Mouse (Mus musculus): ENCODE measurements around the gene Ldb1. TPM values are rescaled to one million over a fixed set of nuclear protein-coding genes. Genes with fewer than 3 reads are reported as not detected.

The Ldb1 gene
- polyA plus RNA-seq, 1 experiment from 2014 or later: 50.1 TPM

DNA sequence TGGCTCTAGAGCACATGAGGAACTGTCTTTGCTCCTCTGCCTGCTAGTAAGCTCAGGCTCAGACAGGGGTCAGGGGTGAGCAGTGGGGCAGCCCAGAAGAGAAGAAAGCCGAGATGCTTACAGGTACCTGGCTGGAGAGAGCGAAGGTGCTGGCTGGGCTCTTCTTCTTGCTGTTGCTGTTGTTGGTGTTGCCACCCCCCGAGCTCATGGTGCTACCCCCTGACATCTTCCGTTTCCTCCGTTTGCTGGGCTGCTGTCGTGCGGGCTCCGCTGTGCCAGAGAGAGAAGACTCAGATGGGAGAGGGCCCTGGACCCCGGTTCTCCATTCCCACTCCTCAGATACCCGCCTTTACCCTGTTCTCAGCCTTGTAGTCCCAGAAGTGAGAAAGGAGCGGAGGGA is 11.1 kb downstream of the Ldb1 start:
- no peak for ATAC-seq (ENCODE audit: low FRiP score, low TSS enrichment)
- H3K4me2 ChIP-seq (replicated peaks; ENCODE audit: low read depth): no peak overlapping the region

GRCm38 (mm10) chr19:46032731-46033510 is 12.1 kb downstream of the Ldb1 start:
- Histone ChIP-seq H3K4me1 (replicated peaks; ENCODE audit: control insufficient read depth, insufficient read depth) (peaks cover 9% of the 10 kb centered on the region; the same call in 1 of the 2 replicates), H3K9ac (ENCODE audit: low read length) (no peak overlapping the region), H3K36me3 (ENCODE audit: control insufficient read depth, insufficient read depth, low read length) (peaks cover 31% of the 10 kb centered on the region), H3K4me2 (replicated peaks; ENCODE audit: low read depth) (no peak overlapping the region), H3K27ac (replicated peaks) (no peak overlapping the region), H3K4me3 (ENCODE audit: low read depth, low read length) (no peak overlapping the region), H3K9me3 (ENCODE audit: control insufficient read depth, low read length) (no peaks in the 10 kb centered on the region), H3K27me3 (ENCODE audit: control insufficient read depth, insufficient read depth, low read length) (no peaks in the 10 kb centered on the region)
- TF ChIP-seq EP300 (optimal IDR thresholded peaks at IDR 0.05) (no peak), CTCF (IDR thresholded peaks at IDR 0.05; ENCODE audit: low read depth) (no peak)
- DNase-seq (ENCODE audit: low spot score) (no peak), ATAC-seq (ENCODE audit: low FRiP score, low TSS enrichment) (no peak)
- 85% methylated on average over 26 of the region's 26 CpGs for WGBS

More for the DNA sequence above, 11.1 kb downstream of the Ldb1 start:
- DNase-seq (ENCODE audit: low spot score): no peak
- no peak overlapping the region for H3K4me3 ChIP-seq (ENCODE audit: low read depth, low read length)
- peaks cover 31% of the 10 kb centered on the region for H3K36me3 ChIP-seq (ENCODE audit: control insufficient read depth, insufficient read depth, low read length)
- WGBS: 93% methylated on average over 11 of the region's 11 CpGs
- no peak overlapping the region for H3K27ac ChIP-seq (replicated peaks)
- no peaks in the 10 kb centered on the region for H3K27me3 ChIP-seq (ENCODE audit: control insufficient read depth, insufficient read depth, low read length)
- no peaks in the 10 kb centered on the region for H3K9me3 ChIP-seq (ENCODE audit: control insufficient read depth, low read length)
- TF ChIP-seq EP300 (optimal IDR thresholded peaks at IDR 0.05) (no peak), CTCF (IDR thresholded peaks at IDR 0.05; ENCODE audit: low read depth) (no peak)
- no peak overlapping the region for H3K9ac ChIP-seq (ENCODE audit: low read length)
- H3K4me1 ChIP-seq (replicated peaks; ENCODE audit: control insufficient read depth, insufficient read depth): peaks cover 9% of the 10 kb centered on the region; the same call in 1 of the 2 replicates

GRCm38 (mm10) chr19:46031689-46032432 is 13.2 kb downstream of the Ldb1 start:
- 71% methylated on average over 9 of the region's 9 CpGs for WGBS
- Histone ChIP-seq H3K9ac (ENCODE audit: low read length) (no peak overlapping the region), H3K27ac (replicated peaks) (no peak overlapping the region), H3K9me3 (ENCODE audit: control insufficient read depth, low read length) (no peaks in the 10 kb centered on the region), H3K4me3 (ENCODE audit: low read depth, low read length) (no peak overlapping the region), H3K27me3 (ENCODE audit: control insufficient read depth, insufficient read depth, low read length) (no peaks in the 10 kb centered on the region), H3K4me2 (replicated peaks; ENCODE audit: low read depth) (no peak overlapping the region), H3K36me3 (ENCODE audit: control insufficient read depth, insufficient read depth, low read length) (peaks cover 31% of the 10 kb centered on the region), H3K4me1 (replicated peaks; ENCODE audit: control insufficient read depth, insufficient read depth) (no peaks in the 10 kb centered on the region; the same call in 1 of the 2 replicates)
- DNase-seq (ENCODE audit: low spot score): no peak
- ATAC-seq (ENCODE audit: low FRiP score, low TSS enrichment): 0 out of 2 replicates have a peak, but pooled peaks have one; percentile 19
- TF ChIP-seq CTCF (IDR thresholded peaks at IDR 0.05; ENCODE audit: low read depth) (no peak), EP300 (optimal IDR thresholded peaks at IDR 0.05) (no peak)

DNA sequence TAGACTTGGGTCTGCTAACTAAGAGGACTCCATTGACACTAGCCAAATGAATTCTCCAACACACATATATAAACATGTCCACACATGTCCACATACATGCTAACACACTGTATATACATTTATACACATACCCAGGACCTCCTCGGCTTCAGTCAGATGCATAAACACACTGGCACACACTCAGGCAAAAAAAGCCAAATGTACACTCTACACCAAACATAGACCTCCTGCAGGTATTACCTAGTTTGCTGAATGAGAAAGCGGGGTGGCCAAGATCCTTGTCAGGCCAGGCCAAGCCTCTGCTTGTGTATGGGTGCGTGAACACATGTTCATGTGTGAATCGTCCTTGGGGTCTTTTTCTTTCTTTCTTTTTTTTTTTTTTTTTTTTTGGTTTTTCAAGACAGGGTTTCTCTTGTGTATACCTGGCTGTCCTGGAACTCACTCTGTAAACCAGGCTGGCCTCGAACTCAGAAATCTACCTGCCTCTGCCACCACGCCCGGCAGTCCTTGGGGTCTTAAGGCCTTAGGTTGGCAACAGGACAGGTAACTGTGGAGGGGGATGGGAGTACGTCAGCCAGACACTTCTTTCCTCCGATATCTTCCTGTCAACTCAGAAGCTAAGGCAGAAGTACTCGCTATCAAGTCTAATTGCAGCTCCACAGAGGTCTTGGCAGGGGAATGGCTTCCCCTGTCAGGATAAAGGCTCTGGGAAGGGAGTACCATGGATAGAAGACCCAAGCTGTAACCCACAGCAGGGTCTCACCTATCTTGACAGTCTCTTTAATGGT is 14.6 kb downstream of the Ldb1 start:
- H3K4me3 ChIP-seq (ENCODE audit: low read depth, low read length): no peak overlapping the region
- DNase-seq (ENCODE audit: low spot score): no peak
- H3K27me3 ChIP-seq (ENCODE audit: control insufficient read depth, insufficient read depth, low read length): no peaks in the 10 kb centered on the region
- no peak for ATAC-seq (ENCODE audit: low FRiP score, low TSS enrichment)
- no peak overlapping the region for H3K4me2 ChIP-seq (replicated peaks; ENCODE audit: low read depth)
- peaks cover 28% of the 10 kb centered on the region for H3K36me3 ChIP-seq (ENCODE audit: control insufficient read depth, insufficient read depth, low read length)
- H3K9me3 ChIP-seq (ENCODE audit: control insufficient read depth, low read length): no peaks in the 10 kb centered on the region
- TF ChIP-seq EP300 (optimal IDR thresholded peaks at IDR 0.05) (no peak), CTCF (IDR thresholded peaks at IDR 0.05; ENCODE audit: low read depth) (no peak)
- H3K9ac ChIP-seq (ENCODE audit: low read length): no peak overlapping the region
- 90% methylated on average over 10 of the region's 10 CpGs for WGBS
- H3K27ac ChIP-seq (replicated peaks): no peak overlapping the region
- H3K4me1 ChIP-seq (replicated peaks; ENCODE audit: control insufficient read depth, insufficient read depth): no peaks in the 10 kb centered on the region

GRCm38 (mm10) chr19:46029652-46030051 is 15.4 kb downstream of the Ldb1 start:
- peaks cover 21% of the 10 kb centered on the region for H3K36me3 ChIP-seq (ENCODE audit: control insufficient read depth, insufficient read depth, low read length)
- no peak overlapping the region for H3K27ac ChIP-seq (replicated peaks)
- H3K4me1 ChIP-seq (replicated peaks; ENCODE audit: control insufficient read depth, insufficient read depth): no peaks in the 10 kb centered on the region
- H3K4me2 ChIP-seq (replicated peaks; ENCODE audit: low read depth): no peak overlapping the region
- no peak overlapping the region for H3K4me3 ChIP-seq (ENCODE audit: low read depth, low read length)
- no peaks in the 10 kb centered on the region for H3K9me3 ChIP-seq (ENCODE audit: control insufficient read depth, low read length)
- TF ChIP-seq EP300 (optimal IDR thresholded peaks at IDR 0.05) (no peak), CTCF (IDR thresholded peaks at IDR 0.05; ENCODE audit: low read depth) (no peak)
- DNase-seq (ENCODE audit: low spot score): no peak
- no peak overlapping the region for H3K9ac ChIP-seq (ENCODE audit: low read length)
- no peak for ATAC-seq (ENCODE audit: low FRiP score, low TSS enrichment)
- WGBS: 64% methylated on average over 1 of the region's 1 CpGs
- H3K27me3 ChIP-seq (ENCODE audit: control insufficient read depth, insufficient read depth, low read length): no peaks in the 10 kb centered on the region
